Mouse (Mus musculus) retina, embryonic 14.5 days (tissue): Measurements from ENCODE around the gene Nup54.

Experiments
- DNase-seq: peaks from one replicate; pipeline ENCODE4 v3.0.0-alpha.2; 2015; ENCODE audit warnings: low spot score

Nup54 gene

GRCm38 (mm10) chr5:92435025-92435584 is at the start of gene Nup54:
TSS of gene Nup54 (minus strand) at chr5:92435219.
- DNase-seq: peak; percentile 97

GRCm38 (mm10) chr5:92472863-92473262 is 37.8 kb upstream of the Nup54 start:
- no peak for DNase-seq

- no peak for DNase-seq
Observed at GRCm38 (mm10) chr5:92471531-92471930, 36.5 kb upstream of the Nup54 start.

- no peak for DNase-seq
Observed at GRCm38 (mm10) chr5:92469201-92470130, 34.4 kb upstream of the Nup54 start.

- DNase-seq: no peak
Observed at GRCm38 (mm10) chr5:92468234-92468633, 33.2 kb upstream of the Nup54 start.

- no peak for DNase-seq
Observed at GRCm38 (mm10) chr5:92467102-92467766, 32.2 kb upstream of the Nup54 start.

- DNase-seq: no peak
Observed at GRCm38 (mm10) chr5:92465511-92465910, 30.5 kb upstream of the Nup54 start.

GRCm38 (mm10) chr5:92461321-92461720 is 26.3 kb upstream of the Nup54 start:
- peak; percentile 75 for DNase-seq

GRCm38 (mm10) chr5:92458726-92459125 is 23.7 kb upstream of the Nup54 start:
- no peak for DNase-seq

GRCm38 (mm10) chr5:92457410-92457809 is 22.4 kb upstream of the Nup54 start:
- no peak for DNase-seq

GRCm38 (mm10) chr5:92452876-92453275 is 17.9 kb upstream of the Nup54 start:
- DNase-seq: no peak

- DNase-seq: no peak
Observed at GRCm38 (mm10) chr5:92446736-92447135, 11.7 kb upstream of the Nup54 start.

GRCm38 (mm10) chr5:92445016-92445415 is 10.0 kb upstream of the Nup54 start:
- DNase-seq: no peak

- DNase-seq: no peak
Observed at GRCm38 (mm10) chr5:92442914-92443313, 7.9 kb upstream of the Nup54 start.

GRCm38 (mm10) chr5:92441494-92441893 is 6.5 kb upstream of the Nup54 start:
- no peak for DNase-seq

- DNase-seq: no peak
Observed at GRCm38 (mm10) chr5:92438540-92438939, 3.5 kb upstream of the Nup54 start.

- peak; percentile 44 for DNase-seq
Observed at GRCm38 (mm10) chr5:92434571-92434985, 441 bp downstream of the Nup54 start.

- peak; percentile 13 for DNase-seq
Observed at GRCm38 (mm10) chr5:92434070-92434469, 949 bp downstream of the Nup54 start.

GRCm38 (mm10) chr5:92431611-92432010 is 3.4 kb downstream of the Nup54 start:
- DNase-seq: no peak

- no peak for DNase-seq
Observed at GRCm38 (mm10) chr5:92430723-92431122, 4.3 kb downstream of the Nup54 start.

GRCm38 (mm10) chr5:92424126-92424525 is 10.9 kb downstream of the Nup54 start:
- DNase-seq: no peak

GRCm38 (mm10) chr5:92413982-92414375 is 21.0 kb downstream of the Nup54 start:
- no peak for DNase-seq
